Mouse (Mus musculus): ENCODE measurements around the gene Atg4d.

DNA sequence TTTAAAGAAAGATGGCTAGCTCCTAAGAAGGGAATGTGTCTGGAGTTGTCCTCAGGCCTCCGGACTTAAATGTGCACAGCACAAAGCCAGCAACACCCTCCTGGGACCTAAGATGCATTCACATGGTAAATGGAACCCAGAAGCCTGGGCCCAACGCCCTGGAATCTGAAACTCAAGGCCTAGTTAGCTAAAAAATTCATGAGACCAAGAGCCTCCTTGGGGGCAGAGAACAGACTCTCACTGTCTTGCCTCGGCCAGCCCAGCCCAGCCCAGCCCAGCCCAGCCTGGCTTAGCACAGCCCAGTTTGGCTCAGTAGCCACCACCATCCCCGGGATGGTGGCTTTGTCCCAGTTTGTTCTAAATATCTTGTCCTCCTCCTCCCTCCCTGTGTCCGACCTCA is 50.3 kb downstream of the Atg4d start:
- TF ChIP-seq POLR2A (IDR thresholded peaks at IDR 0.05; ENCODE audit: insufficient read length, low read depth) (no peak), REST (IDR thresholded peaks at IDR 0.05; ENCODE audit: insufficient read depth, insufficient read length) (no peak), USF1 (IDR thresholded peaks at IDR 0.05; ENCODE audit: low read depth) (no peak), E2F4 (IDR thresholded peaks at IDR 0.05; ENCODE audit: insufficient read depth) (no peak), SRF (IDR thresholded peaks at IDR 0.05; ENCODE audit: control insufficient read depth, insufficient read length, low read depth) (no peak), MYOG (IDR thresholded peaks at IDR 0.05; ENCODE audit: control insufficient read depth in 1 of 3, insufficient read depth in 1 of 3, insufficient read length in 2 of 3, low read depth in 2 of 3) (no peak), POLR2AphosphoS2 (IDR thresholded peaks at IDR 0.05; ENCODE audit: insufficient read length, low read depth) (no peak), MAX (IDR thresholded peaks at IDR 0.05; ENCODE audit: low read depth) (no peak), TCF12 (IDR thresholded peaks at IDR 0.05; ENCODE audit: insufficient read depth, poor library complexity, severe bottlenecking) (no peak)

Data from myocyte (in vitro differentiated cells).